Mouse (Mus musculus) liver, postnatal 0 days (tissue): ENCODE results near the gene Tmem45b. TPM values are rescaled to one million over a fixed set of nuclear protein-coding genes. Genes with fewer than 3 reads are reported as not detected.

Experiments used
- ATAC-seq: fragments of 200-750 bp; cut with Nextera tagmentation; 2 replicates; pipeline ENCODE4 v1.8.0; 2017; ENCODE audit warnings: mild to moderate bottlenecking, moderate library complexity
- DNase-seq: peaks from one replicate; pipeline ENCODE4 v3.0.0-alpha.2; 2016
- H3K27ac ChIP-seq: fragments of 300-500 bp; sonication (generic); 2 replicates; pipeline ENCODE4 v1.5.1; 2014; ENCODE audit warnings: antibody characterized with exemption, moderate library complexity, mild to moderate bottlenecking, low read depth
- H3K27me3 ChIP-seq: fragments of 300-500 bp; sonication (generic); 2 replicates; pipeline ENCODE4 v1.6.1; 2014; ENCODE audit warnings: low read length, control low read depth, mixed read lengths; ENCODE audit not compliant: insufficient read depth
- H3K36me3 ChIP-seq: fragments of 300-500 bp; sonication (generic); replicated peaks from 2 replicates; pipeline ENCODE4 v1.6.1; 2014; ENCODE audit warnings: mild to moderate bottlenecking, control low read depth, low read length, moderate library complexity, mixed read lengths; ENCODE audit not compliant: insufficient read depth
- H3K4me1 ChIP-seq: fragments of 300-500 bp; sonication (generic); 2 replicates; pipeline ENCODE4 v1.6.1; 2014; ENCODE audit warnings: antibody characterized with exemption, mild to moderate bottlenecking, control low read depth; ENCODE audit not compliant: insufficient read depth
- H3K4me2 ChIP-seq: fragments of 300-500 bp; sonication (generic); 2 replicates; pipeline ENCODE4 v1.6.1; 2014; ENCODE audit warnings: low read depth, mild to moderate bottlenecking, low read length, moderate library complexity, mixed read lengths
- H3K4me3 ChIP-seq: fragments of 300-500 bp; sonication (generic); 2 replicates; pipeline ENCODE4 v1.5.1; 2014; ENCODE audit warnings: low read depth, low read length
- H3K9ac ChIP-seq: fragments of 300-500 bp; sonication (generic); replicated peaks from 2 replicates; pipeline ENCODE4 v1.6.1; 2014; ENCODE audit warnings: mild to moderate bottlenecking, moderate library complexity
- H3K9me3 ChIP-seq: fragments of 300-500 bp; sonication (generic); 2 replicates; pipeline ENCODE4 v1.6.1; 2016; ENCODE audit warnings: mild to moderate bottlenecking, control low read depth, low read length, mixed read lengths
- CTCF ChIP-seq: sonication (generic); IDR thresholded peaks from 2 replicates; pipeline ENCODE4 v1.5.1; 2016; ENCODE audit warnings: antibody characterized with exemption, low read depth
- EP300 ChIP-seq: IDR thresholded peaks from 2 replicates; pipeline ENCODE4 v1.6.1; 2016; ENCODE audit warnings: antibody characterized with exemption, low read depth, mild to moderate bottlenecking
- WGBS: fragments of 180-500 bp; shearing (Covaris S2); extraction: QIAGEN DNeasy Blood & Tissue Kit; methylation state at CpG from one replicate; pipeline ENCODE4 v1.1.7; 2014; ENCODE audit not compliant: insufficient replicate concordance; 5-methylcytosine and 5-hydroxymethylcytosine counted together
- polyA plus RNA-seq: library from polyadenylated mRNA; unstranded; fragments of >200 nt; fragmentation: Nextera tagmentation; extraction: Ambion mirVana; gene quantifications from 2 replicates; pipeline ENCODE4 v1.2.1, GENCODE M21; 2015

Gene Tmem45b
- polyA plus RNA-seq, 1 experiment from 2014 or later, result 0.09 TPM

DNA sequence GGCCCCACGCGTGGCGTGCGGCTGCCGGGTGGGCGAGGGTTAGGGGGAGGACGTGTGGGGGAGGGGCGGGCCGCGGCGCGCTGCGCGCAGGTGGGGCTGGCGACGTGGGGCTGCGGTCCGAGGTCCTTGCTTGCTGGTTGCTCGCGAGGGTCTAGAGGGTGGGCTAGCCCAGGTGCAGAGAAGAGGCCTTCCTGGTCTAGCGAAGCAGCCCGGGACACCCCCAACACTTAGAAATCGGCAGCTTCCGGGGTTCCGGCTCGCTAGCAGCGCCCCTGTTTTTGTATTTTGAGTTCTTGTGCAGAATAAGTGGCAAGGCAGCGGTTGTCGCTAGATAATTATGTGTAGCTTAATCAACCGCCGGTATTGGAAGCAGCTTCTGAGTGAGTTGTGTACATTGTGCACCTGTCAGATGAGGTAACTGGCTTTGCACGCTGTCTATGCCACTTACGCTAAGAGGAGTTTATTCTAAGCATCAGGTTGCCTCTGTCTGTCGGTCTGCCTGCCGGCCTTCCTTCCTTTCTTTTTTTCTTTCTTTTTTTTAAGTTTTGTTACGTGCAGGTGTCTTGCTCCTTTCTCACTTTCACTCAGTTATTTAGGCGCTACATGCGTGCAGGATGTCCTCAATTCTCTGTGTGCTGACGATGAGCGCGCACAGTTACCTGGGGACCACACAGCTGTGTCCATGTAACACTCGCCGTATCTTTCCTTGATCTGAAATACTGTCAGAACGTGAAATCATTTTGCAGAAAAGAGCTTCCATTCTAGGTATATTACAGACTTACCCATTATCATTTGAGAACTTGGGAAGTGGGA lies 77.7 kb downstream of the Tmem45b start:
- H3K4me1 ChIP-seq, result peaks cover 17% of the 10 kb centered on the region
- no peaks in the 10 kb centered on the region for H3K27me3 ChIP-seq
- no peak for TF ChIP-seq EP300
- H3K27ac ChIP-seq, result peak overlapping the region; percentile 73
- H3K9ac ChIP-seq, result peak overlapping the region; percentile 93
- H3K36me3 ChIP-seq, result peaks cover 7% of the 10 kb centered on the region
- H3K4me2 ChIP-seq, result peak overlapping the region; percentile 87
- peak overlapping the region; percentile 98 for H3K4me3 ChIP-seq
- peak; percentile 51 for ATAC-seq
- no peaks in the 10 kb centered on the region for H3K9me3 ChIP-seq
- DNase-seq, result no peak
- WGBS, result 10% methylated on average over 33 of the region's 44 CpGs

DNA sequence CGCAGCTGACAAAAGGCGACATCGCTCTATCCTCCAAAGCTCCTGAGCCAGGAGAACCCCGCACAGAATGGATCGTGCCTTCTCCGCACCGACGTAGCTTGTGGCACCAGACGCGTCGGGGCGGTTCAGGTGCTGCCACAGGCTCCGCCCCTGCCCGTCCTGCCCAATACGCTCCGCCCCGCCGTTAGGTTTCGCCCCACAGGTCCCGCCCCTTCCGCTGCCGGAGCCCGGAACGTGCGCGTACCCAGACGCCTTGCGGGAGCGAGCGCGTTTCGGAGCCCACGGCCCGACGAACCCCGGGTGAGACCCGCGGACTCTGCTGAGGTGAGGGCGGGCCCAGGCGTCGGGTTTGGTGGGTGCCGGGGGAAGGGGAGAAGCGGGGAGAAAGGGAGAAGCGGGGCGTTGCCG lies 78.3 kb downstream of the Tmem45b start, which contains the start of gene Nfrkb:
TSS of gene Nfrkb (plus strand) at position 246 of the 408 bp plus-strand sequence.
- DNase-seq (peak; percentile 98), ATAC-seq (peak; percentile 98)
- peak within 1 kb of the TSS; percentile 87 for H3K4me2 ChIP-seq
- peak within 1 kb of the TSS; percentile 98 for H3K4me3 ChIP-seq
- TF ChIP-seq EP300 (no peak), CTCF (no peak)
- peaks cover 17% of the 10 kb centered on the region for H3K4me1 ChIP-seq
- H3K9me3 ChIP-seq, result no peaks in the 10 kb centered on the region
- H3K27me3 ChIP-seq, result no peaks in the 10 kb centered on the region
- H3K27ac ChIP-seq, result peak within 1 kb of the TSS; percentile 73
- WGBS, result under 1% methylated on average over 36 of the region's 46 CpGs
- peak within 1 kb of the TSS; percentile 93 for H3K9ac ChIP-seq
- peaks cover under 1% of the 10 kb centered on the region for H3K36me3 ChIP-seq

DNA sequence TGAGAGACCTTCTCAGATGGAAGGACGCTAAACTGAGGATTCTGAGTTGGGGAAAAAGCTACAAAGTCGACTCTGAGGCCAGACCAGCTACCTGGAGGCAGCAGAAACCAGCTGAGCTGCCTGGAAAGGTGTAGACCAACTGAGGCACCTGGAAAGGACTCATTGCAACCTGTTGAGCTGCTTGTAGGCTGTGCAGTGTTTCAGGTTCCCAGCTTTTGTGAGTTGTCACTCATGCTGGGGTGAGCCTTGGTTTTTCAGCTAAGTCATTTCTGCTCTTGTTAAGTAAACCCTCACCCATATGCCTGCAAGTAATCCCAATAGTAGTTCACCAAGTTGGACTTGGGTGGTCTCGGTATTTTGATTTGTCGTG lies 78.8 kb downstream of the Tmem45b start:
- no peak for TF ChIP-seq EP300
- no peak for TF ChIP-seq CTCF
- Histone ChIP-seq H3K27me3 (no peaks in the 10 kb centered on the region), H3K9ac (peak overlapping the region; percentile 93), H3K36me3 (no peaks in the 10 kb centered on the region), H3K9me3 (no peaks in the 10 kb centered on the region), H3K4me2 (peak overlapping the region; percentile 87), H3K4me1 (peaks cover 17% of the 10 kb centered on the region), H3K4me3 (peak overlapping the region; percentile 98), H3K27ac (no peak overlapping the region)
- DNase-seq (no peak), ATAC-seq (peak; percentile 32)
- 22% methylated on average over 4 of the region's 4 CpGs for WGBS

DNA sequence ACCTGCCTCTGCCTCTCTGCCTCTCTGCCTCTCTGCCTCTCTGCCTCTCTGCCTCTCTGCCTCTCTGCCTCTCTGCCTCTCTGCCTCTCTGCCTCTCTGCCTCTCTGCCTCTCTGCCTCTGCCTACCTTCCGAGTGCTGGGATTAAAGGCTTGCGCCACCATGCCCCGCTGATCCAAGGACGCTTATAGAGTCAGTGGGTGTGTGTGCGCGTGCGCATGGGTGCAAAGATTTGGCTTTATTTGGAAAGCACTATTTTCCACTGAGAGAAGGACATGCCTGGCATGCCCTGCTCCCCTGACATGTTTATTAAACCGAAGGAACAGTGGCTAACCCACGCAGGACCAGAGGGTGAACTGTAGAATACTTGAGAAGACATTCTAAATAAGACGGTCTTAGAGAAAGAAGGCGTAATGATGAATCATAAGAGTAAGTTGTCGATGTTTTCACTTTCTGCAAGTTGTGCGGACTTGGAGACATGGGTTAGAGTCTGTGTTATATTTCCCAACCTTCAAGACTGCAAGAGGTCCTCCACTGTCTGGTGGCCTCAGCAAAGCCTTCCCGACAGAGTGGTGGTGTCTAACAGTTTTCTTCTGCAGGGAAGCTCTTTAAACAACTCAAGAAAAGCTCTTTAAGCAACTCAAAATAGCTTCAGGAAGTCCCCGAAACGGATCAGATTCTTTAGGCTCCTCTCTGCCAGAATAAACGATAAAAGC lies 79.3 kb downstream of the Tmem45b start:
- 79% methylated on average over 17 of the region's 17 CpGs for WGBS
- Histone ChIP-seq H3K4me1 (peaks cover 17% of the 10 kb centered on the region), H3K36me3 (no peaks in the 10 kb centered on the region), H3K4me3 (no peak overlapping the region), H3K4me2 (peak overlapping the region; percentile 87), H3K27me3 (no peaks in the 10 kb centered on the region), H3K9ac (peak overlapping the region; percentile 93; the same call in 1 of the 2 replicates), H3K9me3 (no peaks in the 10 kb centered on the region), H3K27ac (no peak overlapping the region)
- ATAC-seq, result no peak
- no peak for DNase-seq
- TF ChIP-seq EP300, result no peak
- no peak for TF ChIP-seq CTCF

DNA sequence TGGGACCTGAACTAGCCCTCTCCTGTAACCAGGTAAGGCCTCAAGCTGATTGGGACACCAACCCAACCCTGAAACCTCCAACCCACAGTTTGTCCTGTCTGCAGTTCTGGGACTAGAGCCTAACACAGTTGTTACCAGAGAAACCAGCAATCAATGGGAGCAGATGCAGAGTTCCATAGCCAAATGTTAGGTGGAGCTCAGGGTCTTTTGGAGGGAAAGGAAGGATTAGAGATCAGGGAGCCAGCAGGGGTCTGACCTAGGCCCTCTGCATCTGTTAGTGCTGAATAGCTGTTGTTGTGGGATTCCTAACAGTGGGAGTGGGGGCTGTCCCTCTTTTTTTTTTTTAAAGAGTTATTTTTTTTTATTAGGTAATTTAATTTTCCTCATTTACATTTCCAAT lies 87.6 kb downstream of the Tmem45b start:
- H3K27ac ChIP-seq, result no peak overlapping the region
- H3K9me3 ChIP-seq, result no peaks in the 10 kb centered on the region
- TF ChIP-seq EP300, result no peak
- no peak for TF ChIP-seq CTCF
- peaks cover 7% of the 10 kb centered on the region for H3K36me3 ChIP-seq
- H3K9ac ChIP-seq, result no peak overlapping the region
- no peaks in the 10 kb centered on the region for H3K27me3 ChIP-seq
- H3K4me1 ChIP-seq, result no peaks in the 10 kb centered on the region
- H3K4me2 ChIP-seq, result no peak overlapping the region
- DNase-seq (no peak), ATAC-seq (no peak)
- H3K4me3 ChIP-seq, result no peak overlapping the region

Other genes with a start within 250 kb of the Tmem45b start
- 1.3 and 1.5 TPM in 2 replicates for gene Prdm10, start 183.9 kb downstream of the Tmem45b start, polyA plus RNA-seq
- 5.3 TPM in 2 replicates for gene Nfrkb, start 78.3 kb downstream of the Tmem45b start, polyA plus RNA-seq